Mouse (Mus musculus) liver, postnatal 0 days (tissue): ENCODE results near the gene B3glct.

Experiments used
- CTCF ChIP-seq: sonication (generic); IDR thresholded peaks from 2 replicates; pipeline ENCODE4 v1.5.1; 2016; ENCODE audit warnings: antibody characterized with exemption, low read depth
- EP300 ChIP-seq: IDR thresholded peaks from 2 replicates; pipeline ENCODE4 v1.6.1; 2016; ENCODE audit warnings: antibody characterized with exemption, low read depth, mild to moderate bottlenecking

- TF ChIP-seq CTCF (0 out of 2 replicates have a peak, but pooled peaks have one; percentile 8), EP300 (no peak)
These were observed 15.2 kb downstream of the B3glct start for GRCm38 (mm10) chr5:149693200-149693599.
